Comparison of ENCODE assay signal across 21 mouse cellular contexts in genomic region chr4:132008191-132008590, GRCm38 (mm10).
DNase-seq lines count a peak whose midpoint lies in the region; ATAC-seq and TF ChIP-seq lines count a peak whose summit lies in the region.
"Had no signal": no experiment of that assay in that cellular context is flagged by ENCODE, and none has a peak within 500 bp of the region (broad histone marks: within the 10 kb centered on the region; RNA-seq: fewer than 3 reads in every experiment).

No protein-coding gene starts in this region.

- peaks cover 3% of the 10 kb centered on the region; the same call in 1 of the 2 replicates for H3K4me1 ChIP-seq in liver, postnatal 0 days (ENCODE audit: insufficient read depth)
- H3K4me1 ChIP-seq: heart, embryonic 15.5 days; lung, embryonic 15.5 days had no signal

- peak; percentile 23; the same call in 1 of the 2 replicates for ATAC-seq in liver, postnatal 0 days
- peak; percentile 88 for ATAC-seq in activated CD4-positive, CD25-positive, alpha-beta regulatory T cell, adult 4 months
- ATAC-seq in inflammation-experienced regulatory T-cells, adult 6 months, result peak; percentile 95
- ATAC-seq: forebrain, embryonic 15.5 days; hindbrain, embryonic 16.5 days had no signal

- H3K4me3 ChIP-seq in liver, postnatal 0 days (ENCODE audit: low read depth, low read length), result no peak overlapping the region
- H3K4me3 ChIP-seq: embryonic facial prominence, embryonic 12.5 days; forebrain, embryonic 15.5 days; heart, embryonic 15.5 days; lung, embryonic 15.5 days; midbrain, embryonic 12.5 days had no signal

- no peaks in the 10 kb centered on the region for H3K9me3 ChIP-seq in liver, postnatal 0 days (ENCODE audit: low read length)
- H3K9me3 ChIP-seq: embryonic facial prominence, embryonic 12.5 days; forebrain, embryonic 15.5 days; heart, embryonic 15.5 days; lung, embryonic 15.5 days; midbrain, embryonic 12.5 days had no signal

- WGBS in liver, postnatal 0 days (ENCODE audit: insufficient replicate concordance), result 77% methylated on average over 5 of the region's 5 CpGs

- H3K36me3 ChIP-seq in liver, postnatal 0 days (replicated peaks; ENCODE audit: insufficient read depth, low read length), result peaks cover 38% of the 10 kb centered on the region

- no peak for TF ChIP-seq CTCF in liver, postnatal 0 days (IDR thresholded peaks at IDR 0.05; ENCODE audit: low read depth)

- no peak overlapping the region for H3K4me2 ChIP-seq in liver, postnatal 0 days (ENCODE audit: low read depth, low read length)
- H3K4me2 ChIP-seq: embryonic facial prominence, embryonic 12.5 days; forebrain, embryonic 15.5 days; heart, embryonic 15.5 days; lung, embryonic 15.5 days; midbrain, embryonic 12.5 days had no signal

- H3K9ac ChIP-seq in liver, postnatal 0 days (replicated peaks), result no peak overlapping the region
- H3K9ac ChIP-seq: embryonic facial prominence, embryonic 12.5 days; forebrain, embryonic 15.5 days; heart, embryonic 15.5 days; lung, embryonic 15.5 days; midbrain, embryonic 12.5 days had no signal

- no peaks in the 10 kb centered on the region for H3K27me3 ChIP-seq in liver, postnatal 0 days (ENCODE audit: insufficient read depth, low read length)
- H3K27me3 ChIP-seq: embryonic facial prominence, embryonic 12.5 days; forebrain, embryonic 15.5 days; heart, embryonic 15.5 days; lung, embryonic 15.5 days; midbrain, embryonic 12.5 days had no signal

- no peak for TF ChIP-seq EP300 in liver, postnatal 0 days (IDR thresholded peaks at IDR 0.05; ENCODE audit: low read depth)

- DNase-seq in liver, postnatal 0 days, result no peak
- DNase-seq in liver, result no peak
- no peak for DNase-seq in yolk sac, embryonic 10.5 days (ENCODE audit: low spot score)
- DNase-seq in kidney, postnatal 10 days, result no peak
- DNase-seq in kidney, adult 11 months, result no peak
- DNase-seq: adrenal gland, postnatal 14 days; cerebellum, adult 18-20 months; gastrocnemius, postnatal 25 days; heart, postnatal 4 days; kidney, adult 18-20 months; right cerebral cortex, postnatal 25 days had no signal

- H3K27ac ChIP-seq in liver, postnatal 0 days (ENCODE audit: low read depth), result 0 out of 2 replicates have a peak overlapping the region, but pooled peaks have one; percentile 19
- H3K27ac ChIP-seq: embryonic facial prominence, embryonic 12.5 days; forebrain, embryonic 15.5 days; heart, embryonic 15.5 days; kidney, postnatal 0 days; lung, embryonic 15.5 days; midbrain, embryonic 12.5 days; stomach, postnatal 0 days had no signal

Comparison
In these comparisons a context has a peak if more than half of its experiments do, and no peak if none do; other contexts are left out.
1. ATAC-seq: peak in every context shown above with its lines; median percentile 95 in inflammation-experienced regulatory T-cells, adult 6 months; 88 in activated CD4-positive, CD25-positive, alpha-beta regulatory T cell, adult 4 months; 23 in liver, postnatal 0 days.